Mouse (Mus musculus): Measurements from ENCODE around the gene Fcamr.

DNA sequence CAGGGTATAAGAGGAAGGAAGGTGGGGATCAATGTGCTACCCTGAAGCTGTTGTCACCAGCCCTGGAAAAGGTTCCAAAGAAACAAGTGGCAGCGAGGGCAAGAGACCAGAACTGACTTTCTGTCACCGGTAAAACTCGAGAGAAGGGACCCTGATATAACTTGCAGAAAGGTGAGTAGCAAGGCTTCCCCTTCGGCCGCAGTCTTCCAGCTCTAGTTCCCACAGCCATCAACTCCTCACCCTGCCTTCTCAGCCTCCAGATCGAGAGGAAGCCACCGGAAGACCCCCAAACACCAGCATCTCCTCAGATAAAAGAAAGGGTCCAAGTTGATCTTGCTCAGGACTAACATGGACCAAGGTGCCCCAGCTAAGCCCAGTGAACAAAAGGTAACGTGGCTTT, at the start of gene Fcamr:
- TF ChIP-seq EP300 (IDR thresholded peaks at IDR 0.05; ENCODE audit: low read length) (no peak), ZMIZ1 (IDR thresholded peaks at IDR 0.05; ENCODE audit: low read depth, low read length) (no peak), NELFE (IDR thresholded peaks at IDR 0.05; ENCODE audit: low read depth, low read length) (no peak), POLR2A (IDR thresholded peaks at IDR 0.05; ENCODE audit: low read depth, low read length) (no peak), MXI1 (IDR thresholded peaks at IDR 0.05; ENCODE audit: low read depth, low read length) (no peak), ZC3H11A (IDR thresholded peaks at IDR 0.05; ENCODE audit: low read depth, low read length) (no peak), CTCF (conservative IDR thresholded peaks at IDR 0.05 in 1 of 2, IDR thresholded peaks at IDR 0.05 in 1 of 2; ENCODE audit: low read depth in 2 of 2, low read length in 2 of 2) (no peak), TBP (conservative IDR thresholded peaks at IDR 0.05; ENCODE audit: low read depth, low read length) (no peak), CHD2 (IDR thresholded peaks at IDR 0.05; ENCODE audit: low read length) (no peak)
